Mouse (Mus musculus): ENCODE results near the gene Pdzrn3. TPM values are rescaled to one million over a fixed set of nuclear protein-coding genes. Genes with fewer than 3 reads are reported as not detected.

The Pdzrn3 gene
- total RNA-seq, 1 experiment = 3.8 TPM

DNA sequence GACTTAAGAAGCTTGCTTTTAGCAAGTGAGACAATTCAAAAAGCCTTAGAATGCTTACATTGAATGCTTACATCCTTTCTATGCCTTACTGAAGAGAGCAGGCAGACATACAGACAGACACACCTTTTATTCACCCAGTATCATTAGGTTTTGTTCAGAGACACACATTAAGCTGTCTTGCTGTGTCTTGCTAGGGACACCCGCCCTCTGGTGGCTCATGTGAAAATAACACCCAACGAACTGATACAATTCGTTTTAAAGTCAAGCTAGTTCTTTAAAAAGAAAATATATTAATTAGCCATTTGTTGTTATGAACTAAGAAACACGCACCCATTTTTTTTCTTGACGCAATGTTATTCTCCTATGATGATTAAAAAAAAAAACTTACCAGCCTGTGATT is 180.1 kb downstream of the Pdzrn3 start:
- Histone ChIP-seq H3K4me1 (ENCODE audit: control insufficient read depth in 2 of 2, insufficient read depth in 2 of 2, low read length in 2 of 2, poor library complexity in 1 of 2) (peaks cover 0 to 4% of the 10 kb centered on the region in 2 experiments; a peak in 1 of 4 replicates), H3K9me3 (ENCODE audit: control insufficient read depth, insufficient read depth, low read depth, low read length) (no peaks in the 10 kb centered on the region), H3K27ac (ENCODE audit: insufficient read depth, low read depth, low read length, poor library complexity, severe bottlenecking) (no peak overlapping the region), H3K9ac (ENCODE audit: insufficient read depth, low read depth, low read length, poor library complexity, severe bottlenecking) (no peak overlapping the region), H3K4me3 (ENCODE audit: insufficient read depth in 1 of 2, low read depth in 1 of 2, low read length in 2 of 2, poor library complexity in 1 of 2, severe bottlenecking in 1 of 2) (no peak overlapping the region), H3K36me3 (ENCODE audit: control insufficient read depth, insufficient read depth, low read length, poor library complexity, severe bottlenecking) (no peaks in the 10 kb centered on the region)
- in situ Hi-C loops (cut with MboI; ENCODE audit: low sequenced_read_pairs in 2 of 2, unreplicated experiment in 2 of 2) = no loop called here
- DNase-seq (ENCODE audit: low read depth, low spot score) = peak; percentile 54
- TF ChIP-seq ZNF384 (IDR thresholded peaks at IDR 0.05; ENCODE audit: low read depth, low read length) = no peak
- no peak for TF ChIP-seq MAFK (IDR thresholded peaks at IDR 0.05; ENCODE audit: insufficient read depth, low read depth, low read length)
- TF ChIP-seq HCFC1 (IDR thresholded peaks at IDR 0.05; ENCODE audit: borderline replicate concordance, insufficient read depth, low read length) = no peak
- TF ChIP-seq CHD2 (IDR thresholded peaks at IDR 0.05; ENCODE audit: low read depth, low read length) = no peak
- TF ChIP-seq ZC3H11A (IDR thresholded peaks at IDR 0.05; ENCODE audit: borderline replicate concordance, low read depth, low read length) = peak; percentile 57; the same call in 1 of the 2 replicates

DNA sequence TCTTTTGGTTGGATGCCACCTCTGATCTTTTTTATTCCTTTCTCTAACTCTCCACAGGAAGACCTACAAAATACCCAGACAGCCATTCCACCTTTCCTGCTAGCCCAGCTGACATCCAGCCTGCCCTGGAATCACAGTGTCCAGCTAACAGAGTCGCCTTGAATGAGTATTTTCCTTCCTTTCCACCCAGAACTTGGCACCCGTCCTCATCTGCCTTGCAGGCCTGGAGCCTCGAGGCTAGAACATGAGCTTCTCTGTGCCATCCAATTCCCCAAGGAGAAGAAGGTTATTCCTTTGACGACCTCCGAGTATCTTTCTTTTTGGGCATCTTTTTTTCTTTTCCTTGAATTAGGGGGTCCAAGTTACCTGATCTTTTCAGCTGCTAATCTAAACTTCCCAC is 181.8 kb downstream of the Pdzrn3 start:
- Histone ChIP-seq H3K9ac (ENCODE audit: insufficient read depth, low read depth, low read length, poor library complexity, severe bottlenecking) (no peak overlapping the region), H3K27ac (ENCODE audit: insufficient read depth, low read depth, low read length, poor library complexity, severe bottlenecking) (no peak overlapping the region), H3K4me1 (ENCODE audit: control insufficient read depth in 2 of 2, insufficient read depth in 2 of 2, low read length in 2 of 2, poor library complexity in 1 of 2) (peaks cover 0 to 4% of the 10 kb centered on the region in 2 experiments; a peak in 1 of 4 replicates), H3K36me3 (ENCODE audit: control insufficient read depth, insufficient read depth, low read length, poor library complexity, severe bottlenecking) (no peaks in the 10 kb centered on the region), H3K4me3 (ENCODE audit: insufficient read depth in 1 of 2, low read depth in 1 of 2, low read length in 2 of 2, poor library complexity in 1 of 2, severe bottlenecking in 1 of 2) (no peak overlapping the region), H3K9me3 (ENCODE audit: control insufficient read depth, insufficient read depth, low read depth, low read length) (no peaks in the 10 kb centered on the region)
- in situ Hi-C loops (cut with MboI; ENCODE audit: low sequenced_read_pairs in 2 of 2, unreplicated experiment in 2 of 2) = no loop called here
- no peak for TF ChIP-seq ZNF384 (IDR thresholded peaks at IDR 0.05; ENCODE audit: low read depth, low read length)
- no peak for TF ChIP-seq HCFC1 (IDR thresholded peaks at IDR 0.05; ENCODE audit: borderline replicate concordance, insufficient read depth, low read length)
- no peak for TF ChIP-seq CHD2 (IDR thresholded peaks at IDR 0.05; ENCODE audit: low read depth, low read length)
- no peak for TF ChIP-seq MAFK (IDR thresholded peaks at IDR 0.05; ENCODE audit: insufficient read depth, low read depth, low read length)
- TF ChIP-seq ZC3H11A (IDR thresholded peaks at IDR 0.05; ENCODE audit: borderline replicate concordance, low read depth, low read length) = no peak
- DNase-seq (ENCODE audit: low read depth, low spot score) = no peak

DNA sequence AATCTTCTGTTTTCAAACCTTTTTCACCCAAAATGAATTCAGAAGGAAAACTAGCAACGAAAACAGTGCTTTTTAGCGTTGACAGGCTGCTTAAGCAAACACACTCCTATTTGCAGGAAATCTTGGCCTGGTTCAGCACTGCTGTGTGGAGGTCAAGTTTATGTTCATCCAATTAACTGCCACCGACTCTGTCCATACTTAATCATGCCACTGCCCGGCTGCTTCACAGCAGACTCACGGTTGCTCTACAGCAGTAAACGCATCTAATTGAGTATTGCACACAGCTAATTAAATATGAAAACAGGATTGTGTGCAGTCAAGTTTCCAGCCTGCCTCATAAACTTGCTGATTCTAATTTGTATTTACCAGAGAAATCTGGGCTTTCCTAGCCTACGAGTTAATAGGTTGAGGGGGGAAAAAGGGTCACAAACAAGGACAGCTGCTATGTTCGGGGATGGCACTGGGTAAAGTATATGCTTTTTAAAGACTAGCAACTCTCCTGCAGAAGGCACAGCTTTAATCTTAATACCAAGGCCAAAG is 183.2 kb downstream of the Pdzrn3 start:
- Histone ChIP-seq H3K4me1 (ENCODE audit: control insufficient read depth in 2 of 2, insufficient read depth in 2 of 2, low read length in 2 of 2, poor library complexity in 1 of 2) (peaks cover 0 to 4% of the 10 kb centered on the region in 2 experiments; a peak in 1 of 4 replicates), H3K27ac (ENCODE audit: insufficient read depth, low read depth, low read length, poor library complexity, severe bottlenecking) (no peak overlapping the region), H3K36me3 (ENCODE audit: control insufficient read depth, insufficient read depth, low read length, poor library complexity, severe bottlenecking) (no peaks in the 10 kb centered on the region), H3K9ac (ENCODE audit: insufficient read depth, low read depth, low read length, poor library complexity, severe bottlenecking) (no peak overlapping the region), H3K9me3 (ENCODE audit: control insufficient read depth, insufficient read depth, low read depth, low read length) (no peaks in the 10 kb centered on the region), H3K4me3 (ENCODE audit: insufficient read depth in 1 of 2, low read depth in 1 of 2, low read length in 2 of 2, poor library complexity in 1 of 2, severe bottlenecking in 1 of 2) (no peak overlapping the region)
- in situ Hi-C loops (cut with MboI; ENCODE audit: low sequenced_read_pairs in 2 of 2, unreplicated experiment in 2 of 2) = no loop called here
- TF ChIP-seq CHD2 (IDR thresholded peaks at IDR 0.05; ENCODE audit: low read depth, low read length) (no peak), HCFC1 (IDR thresholded peaks at IDR 0.05; ENCODE audit: borderline replicate concordance, insufficient read depth, low read length) (no peak), MAFK (IDR thresholded peaks at IDR 0.05; ENCODE audit: insufficient read depth, low read depth, low read length) (no peak), ZC3H11A (IDR thresholded peaks at IDR 0.05; ENCODE audit: borderline replicate concordance, low read depth, low read length) (no peak), ZNF384 (IDR thresholded peaks at IDR 0.05; ENCODE audit: low read depth, low read length) (no peak)
- no peak for DNase-seq (ENCODE audit: low read depth, low spot score)

DNA sequence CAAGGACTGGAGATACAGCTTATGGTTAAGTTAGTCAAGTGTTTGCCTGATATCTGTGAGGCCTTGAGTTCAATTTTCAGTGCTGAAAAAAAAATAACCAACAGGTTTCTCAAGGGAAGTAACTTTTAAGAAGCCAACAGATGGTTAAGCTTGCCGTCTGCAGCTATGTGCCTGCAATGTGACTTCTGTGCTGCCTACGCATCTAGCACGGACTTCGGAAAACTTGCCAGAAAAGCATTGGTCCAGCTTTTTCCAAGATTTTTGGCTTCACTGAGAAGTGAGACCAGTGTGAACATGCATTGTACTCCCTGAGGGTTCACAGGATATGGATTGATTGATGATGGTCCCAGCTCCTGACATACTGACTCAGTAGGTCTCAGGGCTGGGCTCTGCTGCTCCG is 186.1 kb downstream of the Pdzrn3 start:
- Histone ChIP-seq H3K36me3 (ENCODE audit: control insufficient read depth, insufficient read depth, low read length, poor library complexity, severe bottlenecking) (no peaks in the 10 kb centered on the region), H3K4me3 (ENCODE audit: insufficient read depth in 1 of 2, low read depth in 1 of 2, low read length in 2 of 2, poor library complexity in 1 of 2, severe bottlenecking in 1 of 2) (no peak overlapping the region), H3K27ac (ENCODE audit: insufficient read depth, low read depth, low read length, poor library complexity, severe bottlenecking) (no peak overlapping the region), H3K9ac (ENCODE audit: insufficient read depth, low read depth, low read length, poor library complexity, severe bottlenecking) (no peak overlapping the region), H3K9me3 (ENCODE audit: control insufficient read depth, insufficient read depth, low read depth, low read length) (no peaks in the 10 kb centered on the region), H3K4me1 (ENCODE audit: control insufficient read depth in 2 of 2, insufficient read depth in 2 of 2, low read length in 2 of 2, poor library complexity in 1 of 2) (no peaks in the 10 kb centered on the region)
- in situ Hi-C loops (cut with MboI; ENCODE audit: low sequenced_read_pairs in 2 of 2, unreplicated experiment in 2 of 2) = no loop called here
- TF ChIP-seq ZNF384 (IDR thresholded peaks at IDR 0.05; ENCODE audit: low read depth, low read length) = no peak
- TF ChIP-seq ZC3H11A (IDR thresholded peaks at IDR 0.05; ENCODE audit: borderline replicate concordance, low read depth, low read length) = no peak
- TF ChIP-seq CHD2 (IDR thresholded peaks at IDR 0.05; ENCODE audit: low read depth, low read length) = no peak
- no peak for TF ChIP-seq MAFK (IDR thresholded peaks at IDR 0.05; ENCODE audit: insufficient read depth, low read depth, low read length)
- TF ChIP-seq HCFC1 (IDR thresholded peaks at IDR 0.05; ENCODE audit: borderline replicate concordance, insufficient read depth, low read length) = no peak
- no peak for DNase-seq (ENCODE audit: low read depth, low spot score)

Measured in ES-E14 (cell line).